ENCODE assay signal across 8 mouse cellular contexts in the genomic region with DNA sequence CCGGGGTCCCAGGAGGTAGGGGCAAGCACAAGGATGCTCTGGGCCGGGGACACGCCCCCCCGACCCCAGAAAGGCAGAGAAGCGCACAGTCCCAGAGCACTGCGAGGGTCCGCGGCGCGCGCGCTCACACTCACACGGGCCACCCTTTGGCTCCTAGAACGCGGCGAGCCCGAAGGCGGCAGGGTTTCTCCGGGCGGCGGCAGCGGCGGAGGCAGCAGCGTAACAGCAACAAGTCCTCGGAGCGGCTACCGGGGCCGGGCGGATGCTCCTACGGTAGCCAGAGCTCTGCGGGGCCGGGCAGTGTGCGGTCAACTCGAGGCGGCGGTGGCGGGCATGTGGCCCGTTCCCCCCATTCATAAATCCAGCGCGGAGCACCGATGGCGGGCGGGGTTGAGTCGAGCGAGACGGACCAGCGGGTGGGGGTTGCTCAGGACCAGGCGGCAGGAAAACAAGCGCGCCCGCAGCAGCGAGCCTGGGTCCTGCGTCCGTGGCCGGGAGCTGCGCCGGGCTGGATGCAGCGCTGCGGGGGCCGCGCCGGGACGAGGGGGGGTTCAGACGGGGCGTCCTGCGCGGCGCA. TPM values are rescaled to one million over a fixed set of nuclear protein-coding genes. Genes with fewer than 3 reads are reported as not detected.
DNase-seq lines count a peak whose midpoint lies in the region; ATAC-seq and TF ChIP-seq lines count a peak whose summit lies in the region.

A gene (minus strand): TSS at position 357 of the 577 bp plus-strand sequence.

- H3K4me3 ChIP-seq in kidney, postnatal 0 days (replicated peaks; ENCODE audit: low read depth, low read length) = peak within 1 kb of the TSS; percentile 46
- peak within 1 kb of the TSS; percentile 59 for H3K4me3 ChIP-seq in midbrain, embryonic 14.5 days (replicated peaks; ENCODE audit: low read depth, low read length)

- peak within 1 kb of the TSS; percentile 83 for H3K4me2 ChIP-seq in kidney, postnatal 0 days (ENCODE audit: low read length)
- H3K4me2 ChIP-seq in midbrain, embryonic 14.5 days (ENCODE audit: low read length) = peak within 1 kb of the TSS; percentile 93

- peaks cover 12% of the 10 kb centered on the region; the same call in 1 of the 2 replicates for H3K4me1 ChIP-seq in kidney, postnatal 0 days (replicated peaks; ENCODE audit: insufficient read depth, low read length)
- peaks cover 5% of the 10 kb centered on the region for H3K4me1 ChIP-seq in midbrain, embryonic 14.5 days (ENCODE audit: control insufficient read depth, insufficient read depth, low read length)

- no peaks in the 10 kb centered on the region for H3K36me3 ChIP-seq in kidney, postnatal 0 days (ENCODE audit: insufficient read depth, low read length)
- no peaks in the 10 kb centered on the region for H3K36me3 ChIP-seq in midbrain, embryonic 14.5 days (ENCODE audit: control insufficient read depth, insufficient read depth, low read length)

- under 1% methylated on average over 62 of the region's 68 CpGs for WGBS in kidney, postnatal 0 days
- under 1% methylated on average over 68 of the region's 68 CpGs for WGBS in midbrain, embryonic 14.5 days

- no peak for DNase-seq in frontal cortex, postnatal 14 days (ENCODE audit: low spot score in 2 of 2)
- peak; percentile 19 for DNase-seq in urinary bladder, postnatal 25 days (ENCODE audit: low spot score)
- no peak for DNase-seq in urinary bladder, postnatal 10 days (ENCODE audit: low spot score)
- peak; percentile 45 for DNase-seq in gastrocnemius, postnatal 10 days
- no peak for DNase-seq in kidney, postnatal 0 days (ENCODE audit: low spot score)
- peak; percentile 65 for DNase-seq in midbrain, embryonic 14.5 days
- no peak for DNase-seq in frontal cortex, postnatal 10 days (ENCODE audit: low spot score in 2 of 2)

- no peak for TF ChIP-seq CTCF in kidney, postnatal 0 days (IDR thresholded peaks at IDR 0.05; ENCODE audit: low read depth)

- H3K9me3 ChIP-seq in kidney, postnatal 0 days (replicated peaks; ENCODE audit: low read length) = no peaks in the 10 kb centered on the region
- no peaks in the 10 kb centered on the region for H3K9me3 ChIP-seq in midbrain, embryonic 14.5 days (ENCODE audit: control insufficient read depth, low read length)

- ATAC-seq in frontal cortex, adult (ENCODE audit: low TSS enrichment) = peak; percentile 20; the same call in 1 of the 2 replicates
- peak; percentile 23; the same call in 1 of the 2 replicates for ATAC-seq in kidney, postnatal 0 days (replicated peaks; ENCODE audit: low FRiP score, low read depth)
- ATAC-seq in midbrain, embryonic 14.5 days (ENCODE audit: low FRiP score, low TSS enrichment) = peak; percentile 48

- H3K27me3 ChIP-seq in kidney, postnatal 0 days (ENCODE audit: insufficient read depth, low read length) = peaks cover 71% of the 10 kb centered on the region
- peaks cover 69% of the 10 kb centered on the region for H3K27me3 ChIP-seq in midbrain, embryonic 14.5 days (ENCODE audit: control insufficient read depth, insufficient read depth, low read length)

- no peak within 1 kb of the TSS for H3K27ac ChIP-seq in kidney, postnatal 0 days
- no peak within 1 kb of the TSS for H3K27ac ChIP-seq in midbrain, embryonic 14.5 days (replicated peaks; ENCODE audit: low read depth, low read length)

- H3K9ac ChIP-seq in kidney, postnatal 0 days (ENCODE audit: low read depth, low read length) = 0 out of 2 replicates have a peak within 1 kb of the TSS, but pooled peaks have one; percentile 18
- H3K9ac ChIP-seq in midbrain, embryonic 14.5 days (replicated peaks; ENCODE audit: low read length) = peak within 1 kb of the TSS; percentile 60

RNA-seq across cellular contexts. Expression of the gene that starts here (rescaled TPM):
- total RNA-seq in gastrocnemius, postnatal 10 days (2021) = 10 to 100 TPM; 53.2 to 59.6 TPM
- 0.08 and 0.12 TPM in 2 replicates for polyA plus RNA-seq in kidney, postnatal 0 days (2015; fragmentation: Nextera tagmentation; extraction: Ambion mirVana)
- 6.2 and 8.3 TPM in 2 replicates for polyA plus RNA-seq in midbrain, embryonic 14.5 days (2014; fragmentation: Nextera tagmentation; extraction: Ambion mirVana)

Comparison
In these comparisons a context has a peak if more than half of its experiments do, and no peak if none do; other contexts are left out.
1. DNase-seq: peak in urinary bladder, postnatal 25 days (single experiment), gastrocnemius, postnatal 10 days (single experiment) and midbrain, embryonic 14.5 days (single experiment); none in frontal cortex, postnatal 14 days (0 of 2), urinary bladder, postnatal 10 days (single experiment), kidney, postnatal 0 days (single experiment) and frontal cortex, postnatal 10 days (0 of 2).
2. Peak in ATAC-seq, H3K4me3 ChIP-seq, H3K9ac ChIP-seq and H3K4me2 ChIP-seq in kidney, postnatal 0 days; RNA of the gene not detected or under 1 TPM.
3. Peak in every context shown above with its lines, with median percentiles within 50 percentile points of each other: ATAC-seq.